Mouse (Mus musculus) kidney, postnatal 36 days (tissue): ENCODE measurements at regions not wholly inside any gene's neighbourhood (a gene's known extent, or its start where the extent isn't known, plus 50 kb on each side); places are given as distances from the start of the nearest gene placed in this dataset.
"Not testable (repeated sequence)": the region's sequence is repeated elsewhere in the genome, so short reads cannot be mapped to it uniquely, and the experiment has no call there.

Experiments
- DNase-seq, 2 experiments: peaks; one replicate each; pipeline ENCODE4 v3.0.0; 2021 to 2022; ENCODE audit warnings: mixed read lengths in 2 of 2

DNA sequence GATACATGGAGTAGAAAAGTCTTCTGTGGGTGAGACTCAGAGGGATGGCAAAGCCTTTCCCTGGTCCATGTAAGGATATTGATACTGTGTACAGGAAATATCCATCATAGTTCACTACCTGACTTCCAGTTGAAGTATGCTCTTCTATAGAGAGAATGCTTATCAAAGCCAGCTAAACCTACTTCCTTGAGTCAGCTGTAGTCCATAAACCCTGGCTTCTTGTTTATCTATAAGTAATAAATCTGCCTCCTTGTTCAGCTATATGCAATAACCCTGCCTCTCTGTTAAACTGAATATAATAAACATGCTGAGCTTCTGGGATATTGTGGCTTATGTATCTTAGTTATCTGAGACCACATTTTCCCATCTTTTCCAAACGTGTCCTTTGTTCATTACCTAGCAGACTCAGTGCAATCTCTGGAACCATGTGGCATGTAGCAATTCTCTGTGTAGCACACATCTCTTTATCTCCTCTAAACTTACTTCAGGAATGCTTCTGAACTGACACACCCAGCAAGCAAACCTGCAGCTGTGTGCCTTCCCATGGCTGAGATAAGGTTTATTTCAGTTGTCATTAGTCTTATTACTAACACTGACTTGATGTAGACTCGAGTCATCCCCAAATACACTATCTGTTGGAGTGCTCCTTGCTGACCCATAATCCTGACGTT, 694.9 kb upstream of the Map3k7 start:
- no peak for DNase-seq

DNA sequence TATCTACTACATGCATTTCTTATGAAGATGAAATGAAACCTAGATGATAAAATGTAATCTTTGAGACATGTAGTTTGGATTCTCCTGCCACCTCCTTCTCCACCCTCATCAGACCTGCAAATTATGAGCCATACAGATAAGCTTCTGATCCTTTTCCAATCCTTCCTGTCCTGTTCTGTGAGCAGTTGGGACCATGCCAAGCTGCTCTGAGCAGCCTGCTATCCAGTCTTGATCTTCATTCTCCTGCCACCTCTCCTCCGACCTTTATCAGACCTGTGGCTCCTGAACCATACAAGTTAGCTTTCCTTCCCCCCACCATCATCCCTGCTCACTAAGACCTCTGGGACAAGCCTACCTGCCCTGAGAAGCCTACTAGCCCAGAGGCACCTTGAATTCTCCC, 689.8 kb upstream of the Map3k7 start:
- no peak for DNase-seq

DNA sequence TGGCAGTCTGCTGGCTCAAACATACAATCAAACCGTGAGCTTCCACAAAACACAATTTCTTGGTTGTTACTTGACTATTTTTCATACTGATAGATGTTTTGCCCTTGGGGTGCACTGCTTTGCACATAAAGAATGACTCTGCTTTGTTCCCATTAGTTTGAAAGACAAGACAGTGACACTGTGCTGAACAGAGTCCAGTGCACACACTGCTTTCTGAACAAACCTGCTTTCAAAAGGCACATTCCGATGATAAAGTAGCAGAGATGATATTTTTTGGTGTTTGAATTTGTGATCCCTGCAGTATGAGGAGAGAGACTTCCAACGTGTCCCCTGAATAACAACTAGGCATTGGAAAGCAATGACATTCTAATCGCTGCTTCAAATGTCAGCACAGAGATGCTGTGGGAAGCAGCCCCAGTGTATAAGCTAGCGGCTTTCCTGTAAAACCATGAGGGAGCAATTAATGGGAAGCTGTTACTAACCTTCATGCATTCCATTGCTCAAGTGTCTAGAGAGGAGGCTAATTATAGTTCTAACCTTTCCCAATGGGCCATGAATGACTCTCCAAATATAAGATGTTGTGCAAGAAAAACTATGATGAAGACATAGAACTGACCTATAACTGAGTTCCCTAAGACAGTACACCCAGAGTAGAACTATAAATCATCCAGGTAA, 673.5 kb upstream of the Map3k7 start:
- no peak for DNase-seq

DNA sequence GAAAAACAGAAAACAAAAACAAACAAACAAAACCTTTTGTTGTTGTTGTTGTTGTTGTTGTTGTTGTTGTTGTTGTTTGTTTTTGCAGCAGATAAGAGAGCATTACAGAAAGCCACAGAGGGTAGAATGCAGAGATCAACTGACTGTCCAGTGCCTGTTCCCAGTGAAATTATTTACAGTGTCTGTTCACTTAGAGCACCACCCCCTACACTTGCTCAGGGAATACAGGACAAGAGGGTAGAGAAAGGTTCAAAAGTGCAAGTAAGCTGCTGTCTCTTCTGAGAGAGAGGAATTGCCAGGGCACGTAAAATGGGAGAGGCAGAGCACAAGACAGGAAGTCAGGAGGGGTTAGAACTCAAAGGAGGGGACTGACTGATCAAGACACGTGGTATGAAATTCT, 670.1 kb upstream of the Map3k7 start:
- peak; percentile 1 to 4 for DNase-seq

DNA sequence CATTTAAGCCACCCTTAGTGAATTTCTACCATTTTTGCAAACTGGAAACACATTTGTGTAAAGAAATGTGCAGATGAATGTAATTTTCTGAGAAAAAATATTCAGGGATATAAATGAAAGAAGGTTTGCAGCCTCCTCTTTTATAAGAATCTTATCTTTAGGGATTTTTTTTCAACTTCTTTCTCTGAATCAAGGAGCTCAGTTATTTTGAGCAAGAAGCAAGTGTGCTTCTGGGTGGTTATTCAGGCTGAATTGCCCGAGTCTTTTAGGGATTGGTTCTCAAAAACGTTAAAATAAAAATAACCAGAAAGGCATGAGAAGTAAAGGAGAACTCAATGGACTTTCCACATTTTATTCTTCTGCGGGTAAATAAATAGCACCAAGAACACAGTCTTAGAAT, 666.0 kb upstream of the Map3k7 start:
- DNase-seq = no peak

DNA sequence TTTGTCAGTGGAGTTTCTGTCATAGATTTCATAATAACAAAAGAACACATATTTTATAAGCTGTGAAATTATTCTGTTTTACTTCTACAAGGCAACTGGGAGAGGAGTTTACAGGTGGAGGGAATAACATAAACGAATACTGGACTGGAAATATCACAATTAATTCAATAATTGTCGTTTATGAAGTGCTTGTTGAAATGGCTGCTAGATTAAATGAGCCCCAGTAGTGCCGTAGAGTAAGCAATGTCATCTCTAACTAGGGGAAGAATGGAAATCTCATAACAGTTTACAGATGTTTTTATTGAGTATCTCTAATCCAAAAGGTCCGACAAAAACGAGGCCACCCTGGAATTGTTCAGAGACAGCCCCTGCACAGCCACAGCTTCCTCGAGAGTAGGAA, 644.6 kb upstream of the Map3k7 start:
- DNase-seq = no peak

DNA sequence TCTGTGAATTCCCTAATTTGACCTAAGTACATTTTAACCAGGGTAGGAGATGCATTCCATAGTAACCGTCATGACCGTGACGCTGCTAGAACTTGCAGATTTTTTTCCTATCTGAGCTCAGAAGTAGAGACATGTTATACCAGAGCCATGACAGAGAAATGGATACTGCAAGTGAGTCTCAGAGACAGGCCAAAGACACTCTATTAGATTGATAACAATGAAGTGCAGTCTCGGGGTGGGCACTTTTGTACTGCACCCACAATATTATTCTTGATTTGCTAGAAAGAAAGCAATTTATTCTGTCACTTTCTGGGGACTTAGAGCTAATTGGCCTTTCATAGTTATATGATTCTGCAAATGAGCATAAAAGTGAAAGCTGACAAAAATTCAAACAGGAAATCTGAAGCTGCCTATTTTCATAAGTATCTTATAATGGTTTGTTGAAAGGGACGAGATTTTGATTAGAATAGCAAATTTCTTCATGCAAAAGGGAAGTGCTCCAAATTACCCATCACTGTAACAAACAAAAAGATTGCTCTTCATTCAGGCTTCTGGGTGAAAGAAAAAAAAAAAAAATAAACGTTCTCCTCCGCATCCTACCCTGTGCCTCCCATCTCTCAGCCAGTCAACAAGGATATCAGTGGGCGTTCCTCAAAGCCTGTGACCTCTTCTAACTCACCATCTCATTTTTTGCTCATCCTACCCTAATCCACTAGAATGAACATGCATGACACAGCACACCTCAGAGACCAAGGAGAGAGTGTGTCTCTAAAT, 643.0 kb upstream of the Map3k7 start:
- no peak for DNase-seq

DNA sequence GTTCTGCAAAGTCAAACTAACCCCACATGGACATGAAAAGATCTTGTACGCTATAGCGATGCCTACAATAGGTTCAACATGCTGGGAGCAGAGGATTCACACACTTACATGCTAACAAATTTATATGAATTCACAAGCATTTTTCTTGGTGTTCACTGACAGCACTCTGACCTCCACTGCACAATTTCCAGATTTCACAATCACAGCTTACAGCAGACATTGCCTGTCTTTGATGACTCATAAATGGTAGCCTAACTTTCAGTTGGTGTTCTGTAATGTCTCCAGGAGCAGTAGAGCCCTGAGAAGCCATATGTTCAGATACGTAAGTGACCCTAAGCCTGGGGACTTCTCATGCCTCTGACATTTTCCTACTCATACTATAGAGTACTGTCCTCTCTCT, 640.1 kb upstream of the Map3k7 start:
- DNase-seq = no peak

DNA sequence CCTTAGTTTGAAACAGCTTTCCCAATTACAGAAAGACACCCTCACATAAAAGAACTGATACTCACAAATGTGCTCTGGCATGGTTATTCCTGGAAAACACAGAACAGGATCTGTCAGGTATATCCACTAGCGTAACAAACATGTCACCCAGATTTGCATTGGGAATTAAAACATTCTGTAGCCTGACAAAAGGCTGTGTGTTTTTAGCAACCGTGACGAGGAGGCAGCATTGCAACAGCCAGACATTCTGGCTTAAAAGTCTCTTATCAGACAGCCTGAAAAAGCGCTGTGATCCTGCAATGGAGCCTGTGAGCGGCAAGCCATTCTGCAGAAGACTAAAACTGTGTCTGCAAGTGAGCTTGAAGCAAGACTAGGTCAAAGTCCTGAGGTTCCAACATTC, 635.1 kb upstream of the Map3k7 start:
- no peak for DNase-seq

DNA sequence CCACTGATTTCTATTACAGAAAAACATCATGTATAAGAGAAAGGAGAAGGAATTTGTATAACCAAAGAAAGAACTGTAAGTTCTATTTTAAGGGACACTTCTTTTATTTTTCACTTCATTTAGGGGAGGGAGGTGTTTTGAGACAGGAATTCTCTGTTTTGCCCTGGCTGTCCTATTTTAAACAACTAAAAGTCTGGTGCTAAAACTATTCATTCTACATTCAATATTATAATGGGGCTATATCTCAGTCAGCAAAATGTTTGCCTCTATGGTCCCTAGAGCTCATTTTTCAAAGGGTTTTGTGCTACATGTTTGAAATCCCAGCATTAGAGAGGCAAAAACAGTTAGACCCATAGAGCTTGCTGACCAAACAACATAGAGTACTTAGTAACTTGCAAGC, 632.8 kb upstream of the Map3k7 start:
- no peak for DNase-seq

DNA sequence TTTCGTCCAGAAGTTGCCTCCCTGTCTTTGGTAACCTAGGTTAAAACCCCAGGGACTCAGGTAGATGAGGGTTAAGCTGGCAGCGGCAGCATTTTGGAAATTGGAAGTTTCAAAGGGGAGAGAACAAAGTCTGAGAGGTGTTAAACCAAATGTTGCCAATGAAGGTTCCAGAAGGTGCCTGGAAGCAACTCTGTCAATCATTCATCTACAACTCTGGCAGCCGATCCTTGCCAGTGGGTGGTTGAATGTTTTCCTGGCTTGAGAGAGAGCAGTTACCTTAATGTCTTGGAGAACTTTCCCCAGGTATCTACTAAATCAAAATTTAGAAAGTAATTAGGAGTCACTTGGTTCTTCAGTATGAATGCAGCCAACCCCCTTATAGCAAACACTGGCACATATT, 628.2 kb upstream of the Map3k7 start:
- peak; percentile 47 to 59 for DNase-seq

DNA sequence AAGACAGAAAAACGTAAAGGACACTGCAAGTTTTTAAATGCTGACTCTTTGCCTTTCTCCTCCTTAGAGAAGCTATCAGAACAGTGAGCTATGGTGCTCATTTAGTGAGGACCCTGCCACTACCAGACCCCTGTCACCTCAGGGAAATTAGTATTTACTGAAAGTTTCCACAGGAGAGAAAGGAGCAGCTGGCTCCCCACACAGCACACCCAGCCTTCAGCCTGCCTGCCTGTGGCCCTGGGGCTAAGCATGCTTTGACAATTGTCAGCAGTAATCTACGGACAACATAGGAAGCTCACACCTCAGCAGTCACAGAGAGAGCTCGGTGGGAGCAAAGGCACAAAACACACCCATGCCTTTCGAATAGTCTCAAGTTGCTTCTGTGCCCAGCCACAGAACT, 625.9 kb upstream of the Map3k7 start:
- no peak for DNase-seq

DNA sequence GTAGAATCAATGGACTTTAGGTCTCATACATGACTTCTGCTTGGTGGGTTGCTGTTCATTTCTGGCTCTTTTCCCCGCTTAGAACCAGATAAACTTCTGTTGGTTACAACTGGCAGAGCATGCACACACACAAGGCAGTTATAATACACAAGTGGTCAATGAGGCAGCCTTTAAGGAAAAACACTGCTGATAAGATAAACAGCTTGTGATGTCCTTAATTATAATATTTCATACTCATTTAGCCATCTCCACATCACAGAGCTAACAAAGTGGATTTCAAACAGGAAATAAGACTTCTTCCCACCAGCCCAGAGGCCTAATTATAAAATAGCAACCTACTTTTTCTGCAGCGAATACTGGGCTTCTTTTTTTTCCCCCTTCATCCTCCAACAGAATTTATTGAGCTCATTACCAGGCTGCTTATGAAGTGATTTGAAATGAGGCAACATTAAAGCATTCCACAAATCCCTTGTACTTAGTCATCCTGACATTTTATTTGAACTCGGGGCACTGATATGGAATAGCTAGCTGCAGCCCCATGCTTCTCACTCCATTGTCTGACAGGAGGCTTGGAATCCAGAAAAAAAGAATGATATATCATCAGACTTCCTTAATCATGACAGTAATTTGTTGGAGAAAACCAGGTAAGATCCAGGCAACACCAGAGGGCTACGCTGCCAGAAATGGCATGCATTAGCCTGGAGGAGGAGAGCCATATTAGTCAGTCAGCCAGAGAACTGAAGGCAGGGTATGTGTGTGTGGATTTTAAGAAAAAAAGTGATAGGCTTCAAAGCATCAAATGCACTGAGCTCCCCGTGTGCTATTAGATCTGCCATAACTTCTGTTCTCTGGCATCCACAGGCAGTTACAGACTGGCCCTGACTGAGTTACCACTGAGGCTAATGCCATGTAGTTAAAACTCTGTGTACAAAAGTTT, 620.3 kb upstream of the Map3k7 start:
- no peak for DNase-seq

DNA sequence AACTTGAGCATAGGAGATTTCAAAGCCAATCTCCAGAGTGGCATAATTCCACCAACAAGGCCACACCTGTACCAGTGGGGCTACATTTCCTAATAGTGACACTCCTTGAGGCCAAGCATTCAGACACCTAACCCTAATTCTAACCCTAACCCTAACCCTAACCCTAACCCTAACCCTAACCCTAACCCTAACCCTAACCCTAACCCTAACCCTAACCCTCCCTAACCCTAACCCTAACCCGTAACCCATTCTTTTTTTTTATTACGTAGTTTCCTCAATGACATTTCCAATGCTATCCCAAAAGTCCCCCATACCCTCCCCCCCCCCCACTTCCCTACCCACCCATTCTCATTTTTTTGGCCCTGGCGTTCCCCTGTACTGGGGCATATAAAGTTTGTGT, 609.9 kb upstream of the Map3k7 start:
- not testable (repeated sequence) for DNase-seq

DNA sequence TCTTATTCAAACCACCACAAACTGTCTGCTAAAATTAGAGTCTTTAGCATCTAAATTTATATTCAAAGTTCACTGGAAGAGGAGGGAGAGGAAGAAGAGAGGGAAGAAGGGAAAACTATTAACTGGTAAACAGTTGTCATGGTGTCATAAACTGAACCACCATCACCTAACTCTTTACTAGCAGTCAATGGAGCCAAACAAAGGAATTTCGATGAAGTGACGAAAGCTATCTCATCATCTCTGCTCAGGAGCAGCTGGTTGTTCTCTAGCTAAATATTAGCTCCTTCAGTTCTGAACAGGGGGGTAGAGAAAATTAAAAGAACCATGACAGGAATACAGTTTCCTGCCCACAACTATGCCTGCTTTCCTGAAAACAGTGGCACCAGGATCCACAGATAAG, 608.9 kb upstream of the Map3k7 start:
- DNase-seq = no peak

DNA sequence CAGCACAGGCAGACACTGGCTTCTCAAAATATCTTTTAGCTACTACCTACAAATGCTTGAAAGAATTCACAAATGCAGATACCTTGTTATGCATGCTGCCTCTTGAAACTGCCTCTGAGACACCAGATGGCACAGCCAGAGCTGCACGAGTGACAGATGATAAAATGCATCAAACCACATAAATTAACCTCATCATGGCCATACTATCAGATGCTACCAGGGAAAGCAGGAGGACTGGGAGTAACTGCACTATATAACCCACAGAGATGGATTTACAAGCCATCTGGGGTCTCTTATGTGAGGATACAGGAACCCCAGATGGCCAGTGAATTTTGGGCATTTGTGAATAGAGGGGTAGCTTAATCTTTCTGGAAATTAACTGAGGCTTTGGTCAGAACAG, 597.7 kb upstream of the Map3k7 start:
- DNase-seq = no peak

DNA sequence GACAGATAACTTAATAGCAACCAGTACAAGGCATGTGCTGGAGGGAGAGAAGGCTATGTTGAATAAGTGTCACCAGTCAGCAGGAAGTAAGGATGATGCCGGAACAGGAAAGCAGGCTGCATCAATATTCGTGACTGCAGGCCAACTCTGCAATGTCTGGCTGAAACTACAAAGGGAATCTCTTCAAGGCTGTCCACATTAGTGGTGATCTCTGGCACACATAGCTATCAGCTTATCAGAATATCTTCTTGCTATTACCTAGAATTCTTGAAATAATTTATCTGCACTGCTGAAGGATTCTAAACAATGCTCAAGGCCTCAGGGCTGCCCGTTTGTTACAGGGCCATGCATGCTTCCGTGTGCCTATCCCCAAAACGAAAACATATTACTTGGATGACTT, 596.9 kb upstream of the Map3k7 start:
- no peak for DNase-seq

DNA sequence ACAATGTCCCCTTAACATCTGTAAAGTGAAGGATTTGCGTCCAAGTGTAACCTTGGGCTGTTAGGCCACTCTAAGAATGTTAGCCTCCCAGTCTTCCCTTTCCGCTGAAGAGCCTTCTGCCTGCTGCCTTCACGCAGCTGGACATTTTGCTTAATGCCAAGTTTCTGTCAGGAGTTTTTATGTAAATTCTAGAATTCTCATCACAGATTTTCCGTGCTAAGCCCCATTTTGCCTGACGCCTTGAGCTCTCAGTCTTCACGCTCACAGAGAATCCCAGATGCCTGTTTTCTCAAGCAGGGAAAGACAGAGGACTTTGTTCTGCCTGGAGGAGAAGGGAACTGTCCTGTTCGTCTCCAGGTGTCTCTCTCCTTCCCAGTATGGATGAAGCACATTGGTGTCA, 593.8 kb upstream of the Map3k7 start:
- no peak for DNase-seq

DNA sequence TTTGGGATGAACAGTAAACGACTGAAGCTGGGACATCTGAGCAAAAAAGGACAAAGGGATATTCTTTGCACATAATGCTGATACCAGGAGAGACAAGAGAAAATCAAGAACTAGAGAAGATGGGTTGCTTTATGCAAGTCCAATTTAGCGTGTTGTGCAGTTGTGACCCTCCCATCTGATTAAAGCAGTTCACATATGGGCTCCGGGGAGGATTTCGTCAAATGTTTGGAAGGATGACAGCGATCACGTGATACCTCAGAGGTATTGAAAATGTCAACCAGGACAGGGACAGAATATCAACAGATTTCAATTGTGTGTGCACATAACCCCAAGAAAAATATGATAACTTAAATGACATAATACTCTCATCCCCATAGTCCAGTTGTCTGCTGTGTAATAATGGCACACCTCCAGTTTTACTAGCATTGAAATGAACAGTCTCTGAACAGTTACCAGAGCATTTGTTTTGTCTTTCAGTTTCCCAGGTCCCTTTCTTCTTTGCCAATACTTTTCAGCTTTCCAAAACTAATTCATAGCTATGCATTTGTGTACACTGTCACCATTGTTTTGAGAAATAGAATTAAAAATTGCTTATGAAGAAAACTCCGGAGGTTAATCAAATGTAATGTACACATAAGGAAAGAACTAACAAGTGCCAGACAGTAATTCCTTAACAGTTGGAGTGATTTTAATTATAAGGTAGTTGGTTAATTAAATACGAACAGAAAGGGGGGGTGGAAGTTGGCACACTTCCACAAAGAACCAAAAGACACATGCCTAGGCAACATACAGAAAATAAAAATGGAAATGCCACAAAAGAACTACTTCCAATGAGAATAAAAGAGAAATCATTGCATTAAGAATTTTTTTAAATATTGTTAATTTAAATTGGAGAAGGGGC, 582.6 kb upstream of the Map3k7 start:
- no peak for DNase-seq

DNA sequence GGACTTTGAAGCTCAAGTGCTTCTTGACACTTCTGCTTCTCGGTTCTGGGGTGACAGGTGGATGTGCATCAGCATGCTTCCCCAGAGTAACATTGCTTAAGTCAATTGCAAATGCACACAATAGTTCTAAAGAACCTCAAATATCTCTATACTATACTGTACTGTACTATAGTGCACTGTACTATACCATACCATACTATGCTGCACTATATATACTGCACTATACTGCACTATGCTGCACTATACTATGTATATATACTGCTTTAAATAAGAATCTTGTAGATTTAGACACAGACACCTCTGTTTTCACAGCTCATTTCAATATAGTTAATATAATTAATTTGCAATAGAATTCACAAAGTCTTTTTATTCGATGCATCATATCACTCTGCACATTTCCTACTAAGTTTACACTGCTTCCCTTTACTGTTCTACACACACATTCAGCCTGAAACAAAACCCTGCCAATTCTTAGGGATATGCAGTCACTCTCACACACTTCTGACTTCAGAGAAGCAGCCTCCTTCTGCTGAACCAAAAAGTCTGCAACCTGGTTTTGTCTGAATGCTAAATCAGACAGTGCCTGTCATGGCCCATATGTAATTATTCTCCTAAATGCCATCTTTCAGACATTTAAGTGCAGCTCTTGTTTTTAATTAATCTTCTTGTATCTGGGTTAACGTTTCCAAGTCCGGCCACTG, 570.8 kb upstream of the Map3k7 start:
- DNase-seq = no peak

DNA sequence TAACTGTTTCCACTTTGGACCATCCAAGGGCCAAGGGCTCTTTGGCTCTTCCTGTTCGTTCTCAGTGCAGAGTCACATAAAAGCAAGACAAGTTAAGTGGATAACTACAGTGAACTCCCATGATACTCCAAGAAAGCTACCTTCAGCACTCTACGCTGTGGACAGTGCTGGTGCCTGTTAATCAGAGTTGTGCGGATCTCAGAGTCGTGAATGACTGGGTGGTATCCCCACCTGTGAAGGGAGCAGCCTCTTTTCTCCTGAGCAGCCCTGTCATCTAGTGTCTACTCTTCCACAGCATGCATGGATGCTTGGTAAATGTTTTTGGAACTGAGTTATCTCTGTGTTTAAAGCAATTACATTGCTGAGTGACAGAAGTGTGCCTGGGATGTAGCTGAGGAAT, 568.4 kb upstream of the Map3k7 start:
- DNase-seq = no peak
